Mouse (Mus musculus): Measurements from ENCODE around the gene Tmem14c.

DNA sequence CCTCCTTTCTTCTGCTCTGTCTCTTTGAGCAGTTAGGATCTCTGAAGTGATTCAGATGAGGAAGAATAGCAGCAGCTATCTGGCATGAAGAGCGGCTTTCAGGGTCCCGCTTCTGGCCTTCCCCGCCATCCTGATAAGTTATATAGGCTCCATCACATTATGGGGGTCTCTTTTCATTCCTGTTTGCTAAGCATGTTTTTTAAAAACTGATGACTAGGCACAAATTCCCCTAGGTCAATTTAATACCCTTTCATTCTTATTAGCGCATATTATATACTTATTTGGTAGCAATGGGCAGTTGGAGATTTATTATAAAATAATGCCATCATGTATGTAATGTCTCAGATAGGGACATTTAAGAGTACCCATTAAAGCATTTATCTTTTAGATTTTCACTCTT, 51.5 kb downstream of the Tmem14c start:
- TF ChIP-seq CTCF (IDR thresholded peaks at IDR 0.05; ENCODE audit: low read depth) (no peak), EP300 (IDR thresholded peaks at IDR 0.05; ENCODE audit: low read depth) (no peak)

Data from heart, postnatal 0 days (tissue).